Mouse (Mus musculus) liver (tissue): Measurements from ENCODE around the gene Atp1b4.
"Not testable (repeated sequence)": the region's sequence is repeated elsewhere in the genome, so short reads cannot be mapped to it uniquely, and the experiment has no call there.

Source experiments
- DNase-seq: peaks from one replicate; pipeline ENCODE4 v3.0.0-alpha.2; 2020; ENCODE audit warnings: mixed read lengths

The Atp1b4 gene

DNA sequence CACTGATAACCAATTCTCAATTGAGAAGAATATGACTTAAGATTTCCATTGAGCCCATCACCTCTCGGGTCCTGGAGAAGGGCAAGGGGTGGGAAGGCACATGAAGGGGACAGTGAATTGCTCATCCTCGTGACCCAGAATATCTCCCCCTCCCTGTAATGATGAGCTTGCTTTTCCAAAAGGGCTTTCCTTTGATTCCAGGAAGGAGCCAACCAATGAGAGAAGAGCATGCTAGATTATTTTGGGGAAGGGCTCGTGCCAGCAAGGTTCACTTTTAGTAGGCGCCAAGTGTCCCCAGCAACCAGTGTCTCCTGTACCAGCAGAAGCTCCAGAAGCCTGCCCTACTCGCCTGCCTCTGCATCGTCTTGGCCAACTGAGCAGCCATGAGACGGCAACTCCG lies at the start of gene Atp1b4:
Atp1b4 (plus strand) TSS at position 301 of the 400 bp plus-strand sequence.
- no peak for DNase-seq

DNA sequence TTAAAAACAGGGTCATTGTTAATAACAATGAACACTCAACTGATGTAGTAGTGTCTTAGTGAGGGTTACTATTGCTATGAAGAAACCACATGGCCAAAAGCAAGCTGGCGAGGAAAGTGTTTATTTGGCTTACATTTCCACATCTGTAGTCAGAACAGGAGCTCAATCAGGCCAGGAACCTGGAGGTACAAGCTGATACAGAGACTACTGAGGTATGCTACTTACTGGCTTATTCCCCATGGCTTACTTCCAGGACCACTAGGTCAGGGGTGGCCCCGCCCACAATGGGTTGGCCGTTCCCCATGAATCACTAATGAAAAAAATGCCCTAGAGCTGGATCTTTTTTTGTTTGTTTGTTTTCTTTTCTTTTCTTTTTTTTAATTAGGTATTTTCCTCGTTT lies 7.4 kb upstream of the Atp1b4 start:
- no peak for DNase-seq

DNA sequence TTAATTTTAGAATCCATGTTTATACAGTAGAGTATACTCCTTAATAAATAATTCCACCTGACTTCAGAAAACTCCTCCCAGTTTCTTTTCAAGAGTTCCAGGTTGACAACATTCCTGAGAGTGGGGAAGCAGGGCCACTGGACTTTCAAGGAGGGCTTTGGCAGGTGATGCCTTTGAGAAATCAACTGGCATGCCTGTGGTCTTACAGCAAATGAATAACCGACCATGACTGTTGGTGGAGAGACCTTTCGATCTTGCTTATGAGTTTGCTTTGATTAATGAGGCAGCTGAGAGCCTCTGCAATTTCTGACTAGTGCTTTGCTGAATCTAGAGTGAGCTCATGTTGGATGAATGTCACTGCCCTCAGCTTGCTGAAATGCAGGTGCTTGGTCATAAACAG lies 4.9 kb upstream of the Atp1b4 start:
- no peak for DNase-seq

DNA sequence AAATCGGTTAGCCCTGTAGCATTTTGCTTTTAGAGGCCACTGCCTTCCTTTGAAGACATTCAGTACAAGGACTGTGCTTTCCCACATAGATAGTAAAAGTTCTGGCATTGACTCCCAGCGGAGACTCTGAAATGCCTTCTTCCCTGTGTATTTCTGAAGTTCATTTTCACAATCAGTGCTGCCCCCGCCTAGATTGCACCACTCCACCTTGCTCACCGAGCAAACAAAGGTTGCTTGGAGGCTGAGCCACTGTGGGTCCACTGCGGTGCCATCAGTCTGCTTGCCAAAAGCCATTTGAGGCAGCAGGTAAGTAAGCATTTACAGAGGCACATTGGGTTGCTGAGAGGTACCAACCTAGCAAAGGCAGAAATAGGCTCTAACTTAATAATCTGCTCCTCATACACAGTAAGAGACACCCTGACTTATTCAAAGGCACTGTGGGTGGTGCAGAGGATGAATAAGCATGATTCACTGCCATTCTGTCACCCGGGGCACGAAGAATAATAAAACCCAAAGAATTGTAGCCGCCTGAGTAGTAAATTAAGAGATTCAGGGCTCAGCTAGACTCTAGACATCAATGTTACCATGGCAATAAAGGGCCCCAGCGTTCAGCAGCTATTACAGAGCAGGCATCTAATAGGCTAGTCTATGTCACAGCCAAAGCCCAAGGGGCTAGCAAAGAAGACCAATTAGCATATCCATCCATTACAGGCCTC lies 2.9 kb upstream of the Atp1b4 start:
- DNase-seq = no peak

DNA sequence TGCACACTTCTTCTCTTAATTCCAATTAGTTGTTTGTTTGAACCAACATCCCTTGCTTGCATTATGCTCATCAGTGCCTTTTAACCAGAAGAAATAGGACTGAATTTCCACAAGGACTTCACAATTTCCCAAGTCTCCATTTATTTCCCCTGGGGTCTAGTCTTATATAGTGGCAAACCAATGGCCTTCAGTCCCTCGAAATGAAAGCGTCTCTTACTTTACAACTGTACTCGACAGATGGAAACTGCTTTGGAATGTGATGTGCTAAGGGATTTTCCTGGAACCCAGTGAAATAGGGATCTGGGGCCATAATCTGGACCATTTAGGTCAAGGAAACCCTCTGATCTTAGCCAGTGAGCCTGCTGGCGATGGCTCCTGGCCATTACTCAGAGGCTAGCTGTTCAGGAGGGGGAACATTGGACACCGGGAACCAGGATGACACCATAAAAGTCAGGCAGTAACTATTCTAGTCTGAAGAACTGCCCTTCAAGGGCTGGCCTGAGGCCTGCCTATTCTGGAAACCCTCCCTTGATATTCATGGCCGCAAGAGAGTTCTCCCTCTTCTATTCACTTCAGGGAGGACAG lies 2.3 kb upstream of the Atp1b4 start:
- DNase-seq = no peak

DNA sequence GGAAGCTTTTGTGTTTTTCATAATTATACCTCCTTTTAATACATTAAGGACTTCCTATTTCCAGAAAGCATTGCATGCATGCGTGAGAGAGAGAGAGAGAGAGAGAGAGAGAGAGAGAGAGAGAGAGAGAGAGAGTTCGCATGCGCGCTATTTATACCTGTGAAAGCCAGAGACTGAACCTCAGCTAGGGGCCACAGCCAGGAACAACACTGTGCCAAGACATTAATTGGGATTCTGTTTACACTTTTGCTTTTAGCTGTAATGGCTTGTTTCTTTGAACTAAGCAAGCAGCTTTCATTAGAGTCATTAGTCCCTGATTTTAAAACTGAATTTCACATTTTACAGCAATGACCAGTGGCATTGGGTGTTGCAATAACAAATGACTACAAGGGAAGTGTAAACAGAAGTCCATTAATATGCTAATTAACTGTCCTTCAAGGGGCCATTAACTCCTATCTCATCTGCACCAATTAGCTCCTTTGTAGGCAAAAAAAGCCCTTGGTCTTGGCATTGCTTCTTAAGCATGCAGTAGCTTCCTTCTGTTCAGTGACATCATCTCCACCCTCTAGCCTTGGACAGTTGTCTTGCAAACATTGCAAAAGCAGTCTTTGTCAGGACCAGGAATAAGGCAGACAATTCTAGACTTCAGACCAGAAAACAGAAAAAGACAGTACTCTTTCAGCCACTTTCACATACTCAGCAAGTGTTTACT lies 14.9 kb downstream of the Atp1b4 start:
- no peak for DNase-seq

DNA sequence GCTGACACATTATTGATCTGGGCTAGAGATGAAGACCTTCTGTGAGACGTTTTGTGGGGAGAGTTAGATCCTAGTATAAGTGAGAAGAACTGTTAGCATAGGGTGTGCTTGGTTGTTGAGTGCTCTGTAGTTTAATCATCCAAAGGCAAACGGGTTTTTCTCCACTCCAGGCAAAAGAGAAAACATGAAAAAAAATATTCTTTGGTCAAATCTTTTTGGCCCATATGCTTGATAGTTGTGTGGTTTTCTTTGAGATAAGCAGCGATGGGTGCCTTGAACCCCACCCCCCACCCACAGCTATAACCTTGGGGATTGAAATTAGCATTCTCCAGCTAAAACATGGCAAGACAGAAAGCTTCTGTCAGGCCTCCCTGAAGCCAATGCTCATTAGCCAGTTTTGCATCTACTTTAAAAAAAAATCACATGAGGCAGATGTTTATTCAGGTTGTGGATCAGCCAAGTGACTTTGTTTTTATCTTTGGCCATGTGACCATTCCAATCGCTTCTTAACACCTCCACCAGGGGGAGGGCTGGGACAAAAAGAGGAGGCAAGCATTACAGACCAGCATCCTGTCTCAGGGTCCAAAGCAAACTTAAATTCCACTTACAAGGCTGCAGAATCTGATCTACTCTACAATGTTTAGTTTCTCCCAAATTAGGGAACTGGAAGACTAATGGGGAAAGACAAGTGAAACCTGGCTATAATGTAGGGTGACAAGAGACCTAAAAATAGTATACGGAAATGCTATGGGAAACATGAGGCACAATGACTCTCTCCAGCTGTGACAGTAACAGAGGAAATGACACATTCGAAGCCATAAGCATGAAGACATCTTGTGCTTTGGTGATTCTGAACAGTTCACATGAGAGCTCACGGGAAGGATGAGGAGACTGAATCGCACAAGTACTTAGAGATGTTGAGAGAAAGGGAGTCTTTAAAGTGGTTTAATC lies 18.6 kb downstream of the Atp1b4 start:
- DNase-seq = peak; percentile 53

DNA sequence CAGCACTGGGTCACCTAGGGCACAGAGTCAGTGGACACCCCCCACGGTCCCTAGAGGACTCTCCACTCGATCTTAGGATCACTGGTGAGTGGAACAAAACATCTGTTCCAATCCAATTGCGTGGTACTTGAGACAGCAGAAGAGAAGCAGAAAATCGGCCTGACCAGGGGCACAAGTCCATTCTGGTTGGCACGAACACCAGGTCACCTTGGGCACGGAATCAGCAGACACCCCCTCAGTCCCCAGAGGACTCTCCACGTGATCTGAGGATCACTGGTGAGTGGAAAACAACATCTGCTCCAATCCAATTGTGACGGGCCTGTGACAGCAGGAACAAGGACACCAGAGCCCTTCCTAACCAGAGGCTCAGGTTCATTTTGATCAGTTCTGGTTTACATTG lies 46.0 kb downstream of the Atp1b4 start:
- no peak for DNase-seq

DNA sequence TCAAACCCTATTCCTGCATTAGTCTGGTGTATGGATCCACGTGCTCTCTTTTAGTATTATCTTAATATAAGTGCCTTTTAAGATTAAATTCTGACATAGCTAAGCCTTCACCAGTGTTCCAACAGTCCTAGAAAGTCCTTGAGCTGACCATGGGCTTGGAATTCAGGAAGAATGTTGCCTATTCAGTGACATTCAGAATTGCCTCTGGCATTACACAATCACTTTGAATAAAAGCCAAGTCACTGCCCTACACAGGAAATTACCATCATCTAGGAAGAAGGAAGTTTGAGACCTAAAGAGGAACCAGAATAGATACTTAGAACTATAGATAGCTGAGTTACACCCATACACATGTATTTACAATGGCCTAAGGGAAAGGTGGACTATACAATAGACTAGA lies 48.6 kb downstream of the Atp1b4 start:
- DNase-seq = not testable (repeated sequence)

DNA sequence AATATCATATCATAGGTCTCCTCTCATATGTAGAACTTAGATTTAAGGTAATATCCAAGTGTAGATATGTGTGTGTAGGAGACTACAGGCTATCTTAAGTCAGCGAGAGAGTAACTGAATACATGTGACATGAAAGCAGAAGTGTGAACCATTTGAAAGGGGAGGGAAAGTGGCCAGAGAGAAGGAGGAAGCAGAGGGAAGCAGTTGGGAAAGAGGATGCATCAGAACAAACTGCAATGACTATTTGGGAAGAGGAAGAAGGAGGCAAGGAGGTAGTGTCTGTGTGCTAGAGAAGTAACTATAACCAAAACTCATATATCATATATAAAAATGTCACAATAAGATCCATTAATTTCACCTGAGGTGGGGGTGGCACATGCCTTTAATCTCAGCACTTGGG lies 57.2 kb downstream of the Atp1b4 start:
- not testable (repeated sequence) for DNase-seq
